Comparison of ENCODE assay signal across 23 mouse cellular contexts in genomic region chr3:88361612-88362313, GRCm38 (mm10). TPM values are rescaled to one million over a fixed set of nuclear protein-coding genes. Genes with fewer than 3 reads are reported as not detected.
DNase-seq lines count a peak whose midpoint lies in the region; ATAC-seq and TF ChIP-seq lines count a peak whose summit lies in the region.
"Had no signal": no experiment of that assay in that cellular context is flagged by ENCODE, and none has a peak within 500 bp of the region (broad histone marks: within the 10 kb centered on the region; RNA-seq: fewer than 3 reads in every experiment).

No protein-coding gene starts in this region.

- H3K27me3 ChIP-seq in forebrain, embryonic 11.5 days (ENCODE audit: control insufficient read depth, insufficient read depth, low read length), result peaks cover 14% of the 10 kb centered on the region
- H3K27me3 ChIP-seq in forebrain, embryonic 10.5 days (ENCODE audit: poor library complexity, severe bottlenecking), result peaks cover 32% of the 10 kb centered on the region
- peaks cover 15% of the 10 kb centered on the region for H3K27me3 ChIP-seq in neural tube, embryonic 11.5 days (ENCODE audit: control insufficient read depth, insufficient read depth, low read length)
- H3K27me3 ChIP-seq in neural tube, embryonic 15.5 days (replicated peaks), result peaks cover 18% of the 10 kb centered on the region
- H3K27me3 ChIP-seq in liver, embryonic 15.5 days, result peaks cover 28% of the 10 kb centered on the region

- TF ChIP-seq CTCF in layer of hippocampus, adult 2 months (conservative IDR thresholded peaks at IDR 0.05), result no peak

- H3K27ac ChIP-seq in forebrain, embryonic 11.5 days (ENCODE audit: low read depth, low read length), result no peak overlapping the region
- H3K27ac ChIP-seq in forebrain, embryonic 10.5 days, result no peak overlapping the region
- H3K27ac ChIP-seq in layer of hippocampus, adult 2 months, result peak overlapping the region; percentile 89
- H3K27ac ChIP-seq in neural tube, embryonic 11.5 days (ENCODE audit: low read depth, low read length), result no peak overlapping the region
- no peak overlapping the region for H3K27ac ChIP-seq in neural tube, embryonic 15.5 days (replicated peaks)
- peak overlapping the region; percentile 94 for H3K27ac ChIP-seq in liver, embryonic 15.5 days (replicated peaks)
- H3K27ac ChIP-seq: embryonic facial prominence, embryonic 15.5 days; heart, adult 2 months had no signal

- no peaks in the 10 kb centered on the region for H3K9me3 ChIP-seq in forebrain, embryonic 11.5 days (ENCODE audit: control insufficient read depth, low read length)
- H3K9me3 ChIP-seq in forebrain, embryonic 10.5 days, result no peaks in the 10 kb centered on the region
- H3K9me3 ChIP-seq in neural tube, embryonic 11.5 days (ENCODE audit: control insufficient read depth, low read length), result no peaks in the 10 kb centered on the region
- no peaks in the 10 kb centered on the region for H3K9me3 ChIP-seq in neural tube, embryonic 15.5 days (replicated peaks)
- no peaks in the 10 kb centered on the region for H3K9me3 ChIP-seq in liver, embryonic 15.5 days (replicated peaks)
- H3K9me3 ChIP-seq: embryonic facial prominence, embryonic 15.5 days; heart, embryonic 15.5 days had no signal

- H3K4me1 ChIP-seq in forebrain, embryonic 11.5 days (replicated peaks; ENCODE audit: control insufficient read depth, insufficient read depth, low read length), result no peaks in the 10 kb centered on the region; the same call in 1 of the 2 replicates
- H3K4me1 ChIP-seq in forebrain, embryonic 10.5 days, result peaks cover 39% of the 10 kb centered on the region
- no peaks in the 10 kb centered on the region for H3K4me1 ChIP-seq in neural tube, embryonic 11.5 days (ENCODE audit: control insufficient read depth, insufficient read depth, low read length)
- 0 out of 2 replicates have a peak, but pooled peaks cover 3% of the 10 kb centered on the region for H3K4me1 ChIP-seq in neural tube, embryonic 15.5 days
- H3K4me1 ChIP-seq in liver, embryonic 15.5 days (replicated peaks), result peaks cover 69% of the 10 kb centered on the region

- peak; percentile 41 for DNase-seq in forebrain, embryonic 11.5 days (ENCODE audit: low spot score)
- no peak for DNase-seq in forebrain, embryonic 10.5 days (ENCODE audit: extremely low spot score, low spot score)
- peak; percentile 37 to 49 for DNase-seq in layer of hippocampus, adult 2 months (ENCODE audit: low spot score in 2 of 2)
- no peak for DNase-seq in layer of hippocampus, adult 9-11 months
- DNase-seq in neural tube, embryonic 11.5 days (ENCODE audit: low spot score), result peak; percentile 6
- DNase-seq: adrenal gland, postnatal 25 days; B cell, adult 2 months; gastrocnemius, postnatal 14 days; heart, adult 2 months; kidney, adult 8-10 months; kidney, postnatal 14 days; midbrain, embryonic 14.5 days; thymus, adult 18-20 months had no signal

- no peak overlapping the region for H3K4me3 ChIP-seq in forebrain, embryonic 11.5 days (ENCODE audit: low read depth, low read length)
- H3K4me3 ChIP-seq in forebrain, embryonic 10.5 days, result no peak overlapping the region
- no peak overlapping the region for H3K4me3 ChIP-seq in layer of hippocampus, adult 2 months
- H3K4me3 ChIP-seq in neural tube, embryonic 11.5 days (ENCODE audit: low read depth, low read length), result no peak overlapping the region
- H3K4me3 ChIP-seq in neural tube, embryonic 15.5 days (replicated peaks), result no peak overlapping the region
- H3K4me3 ChIP-seq in liver, embryonic 15.5 days (replicated peaks), result no peak overlapping the region
- H3K4me3 ChIP-seq: embryonic facial prominence, embryonic 15.5 days; heart, adult 2 months; heart, embryonic 15.5 days had no signal

- peaks cover 17% of the 10 kb centered on the region for H3K36me3 ChIP-seq in forebrain, embryonic 11.5 days (ENCODE audit: control insufficient read depth, insufficient read depth, low read length)
- H3K36me3 ChIP-seq in forebrain, embryonic 10.5 days (replicated peaks), result peaks cover 64% of the 10 kb centered on the region
- H3K36me3 ChIP-seq in neural tube, embryonic 11.5 days (ENCODE audit: control insufficient read depth, insufficient read depth, low read length), result peaks cover 27% of the 10 kb centered on the region
- peaks cover 59% of the 10 kb centered on the region for H3K36me3 ChIP-seq in neural tube, embryonic 15.5 days
- peaks cover 59% of the 10 kb centered on the region for H3K36me3 ChIP-seq in liver, embryonic 15.5 days (replicated peaks)

- H3K9ac ChIP-seq in forebrain, embryonic 11.5 days (ENCODE audit: low read length), result no peak overlapping the region
- no peak overlapping the region for H3K9ac ChIP-seq in neural tube, embryonic 11.5 days (ENCODE audit: low read length)
- no peak overlapping the region for H3K9ac ChIP-seq in neural tube, embryonic 15.5 days (replicated peaks)
- H3K9ac ChIP-seq in liver, embryonic 15.5 days, result peak overlapping the region; percentile 11; the same call in 1 of the 2 replicates
- H3K9ac ChIP-seq: embryonic facial prominence, embryonic 15.5 days; heart, embryonic 15.5 days had no signal

- no peak for ATAC-seq in forebrain, embryonic 11.5 days (replicated peaks; ENCODE audit: low FRiP score)
- ATAC-seq in neural tube, embryonic 11.5 days (ENCODE audit: insufficient read depth, low FRiP score, low TSS enrichment), result no peak
- no peak for ATAC-seq in neural tube, embryonic 15.5 days (ENCODE audit: low FRiP score)
- no peak for ATAC-seq in liver, embryonic 15.5 days (ENCODE audit: insufficient read depth)
- no peak for ATAC-seq in megakaryocyte, adult 5-6 weeks (ENCODE audit: poor library complexity, severe bottlenecking)
- ATAC-seq: inflammation-experienced regulatory T-cells, adult 6 months; lung, postnatal 0 days had no signal

- 100% methylated on average over 2 of the region's 2 CpGs for WGBS in forebrain, embryonic 11.5 days
- WGBS in forebrain, embryonic 10.5 days, result 95% methylated on average over 2 of the region's 2 CpGs
- 86% methylated on average over 2 of the region's 2 CpGs for WGBS in neural tube, embryonic 11.5 days
- 94% methylated on average over 2 of the region's 2 CpGs for WGBS in neural tube, embryonic 15.5 days
- WGBS in liver, embryonic 15.5 days (ENCODE audit: insufficient replicate concordance), result 68% methylated on average over 2 of the region's 2 CpGs

- no peak overlapping the region for H3K4me2 ChIP-seq in forebrain, embryonic 11.5 days (ENCODE audit: low read depth, low read length, severe bottlenecking)
- H3K4me2 ChIP-seq in neural tube, embryonic 11.5 days (ENCODE audit: low read depth), result no peak overlapping the region
- H3K4me2 ChIP-seq in neural tube, embryonic 15.5 days, result no peak overlapping the region
- H3K4me2 ChIP-seq in liver, embryonic 15.5 days, result 0 out of 2 replicates have a peak overlapping the region, but pooled peaks have one; percentile 80
- H3K4me2 ChIP-seq: embryonic facial prominence, embryonic 15.5 days; heart, embryonic 15.5 days had no signal

RNA-seq across cellular contexts. Expression of gene Paqr6, which starts 2.6 kb away (rescaled TPM):
- polyA plus RNA-seq in forebrain, embryonic 11.5 days (2014; fragmentation: Nextera tagmentation; extraction: Ambion mirVana), result 1.1 and 1.2 TPM in 2 replicates
- polyA plus RNA-seq in forebrain, embryonic 10.5 days (2016; fragmentation: Nextera tagmentation; extraction: Ambion mirVana), result 1.1 and 1.2 TPM in 2 replicates
- 10 to 100 TPM; 14.8 to 16.5 TPM for total RNA-seq in layer of hippocampus, adult 2 months (2021)
- 1.1 and 1.2 TPM in 2 replicates for polyA plus RNA-seq in neural tube, embryonic 11.5 days (2014; fragmentation: Nextera tagmentation; extraction: Ambion mirVana)
- polyA plus RNA-seq in neural tube, embryonic 15.5 days (2015; fragmentation: Nextera tagmentation; extraction: Ambion mirVana), result 1.6 and 2.5 TPM in 2 replicates
- polyA plus RNA-seq in liver, embryonic 15.5 days (2015; fragmentation: Nextera tagmentation; extraction: Ambion mirVana), result 5.4 and 6.2 TPM in 2 replicates
- not detected in 2 replicates for total RNA-seq in megakaryocyte, adult 5-6 weeks (2015)
- total RNA-seq in megakaryocyte, adult 5-6 weeks (2017), result not detected in 2 replicates
- total RNA-seq: hematopoietic stem cell, adult 5-6 weeks had no signal
- polyA plus RNA-seq: inflammation-experienced regulatory T-cells, adult 6 months had no signal

RNA-seq across cellular contexts. Expression of gene Bglap3, which starts 10.8 kb away (rescaled TPM):
- not detected in 2 replicates for polyA plus RNA-seq in forebrain, embryonic 11.5 days (2014; fragmentation: Nextera tagmentation; extraction: Ambion mirVana)
- polyA plus RNA-seq in forebrain, embryonic 10.5 days (2016; fragmentation: Nextera tagmentation; extraction: Ambion mirVana), result 0.10 and 0.24 TPM in 2 replicates
- under 1 TPM in 1 of 2 experiments, not detected in 1; 0.36 TPM for total RNA-seq in layer of hippocampus, adult 2 months (2021)
- 0.31 TPM in 1 of 2 replicates, not detected in the other for polyA plus RNA-seq in neural tube, embryonic 11.5 days (2014; fragmentation: Nextera tagmentation; extraction: Ambion mirVana)
- 0.15 and 0.28 TPM in 2 replicates for polyA plus RNA-seq in neural tube, embryonic 15.5 days (2015; fragmentation: Nextera tagmentation; extraction: Ambion mirVana)
- polyA plus RNA-seq in liver, embryonic 15.5 days (2015; fragmentation: Nextera tagmentation; extraction: Ambion mirVana), result 0.28 and 0.71 TPM in 2 replicates
- total RNA-seq in megakaryocyte, adult 5-6 weeks (2015), result not detected in 2 replicates
- not detected in 2 replicates for total RNA-seq in megakaryocyte, adult 5-6 weeks (2017)
- total RNA-seq: gastrocnemius, postnatal 14 days; heart, adult 2 months; hematopoietic stem cell, adult 5-6 weeks had no signal
- polyA plus RNA-seq: heart, adult 2 months; heart, embryonic 15.5 days; inflammation-experienced regulatory T-cells, adult 6 months; midbrain, embryonic 14.5 days had no signal

RNA-seq across cellular contexts. Expression of gene Bglap2, which starts 16.7 kb away (rescaled TPM):
- polyA plus RNA-seq in forebrain, embryonic 11.5 days (2014; fragmentation: Nextera tagmentation; extraction: Ambion mirVana), result not detected in 2 replicates
- not detected in 2 replicates for polyA plus RNA-seq in forebrain, embryonic 10.5 days (2016; fragmentation: Nextera tagmentation; extraction: Ambion mirVana)
- total RNA-seq in layer of hippocampus, adult 2 months (2021), result not detected
- polyA plus RNA-seq in neural tube, embryonic 11.5 days (2014; fragmentation: Nextera tagmentation; extraction: Ambion mirVana), result not detected in 2 replicates
- polyA plus RNA-seq in neural tube, embryonic 15.5 days (2015; fragmentation: Nextera tagmentation; extraction: Ambion mirVana), result not detected in 2 replicates
- polyA plus RNA-seq in liver, embryonic 15.5 days (2015; fragmentation: Nextera tagmentation; extraction: Ambion mirVana), result 0.28 TPM in 1 of 2 replicates, not detected in the other
- 0.84 TPM in 1 of 2 replicates, not detected in the other for total RNA-seq in megakaryocyte, adult 5-6 weeks (2015)
- 0.66 TPM in 1 of 2 replicates, not detected in the other for total RNA-seq in megakaryocyte, adult 5-6 weeks (2017)
- total RNA-seq: gastrocnemius, postnatal 14 days; heart, adult 2 months; hematopoietic stem cell, adult 5-6 weeks; layer of hippocampus, postnatal 10 days had no signal
- polyA plus RNA-seq: heart, embryonic 15.5 days; inflammation-experienced regulatory T-cells, adult 6 months; lung, postnatal 0 days; midbrain, embryonic 14.5 days; small intestine, adult 2 months had no signal

RNA-seq across cellular contexts. Expression of gene Bglap, which starts 22.5 kb away (rescaled TPM):
- not detected in 2 replicates for polyA plus RNA-seq in forebrain, embryonic 11.5 days (2014; fragmentation: Nextera tagmentation; extraction: Ambion mirVana)
- polyA plus RNA-seq in forebrain, embryonic 10.5 days (2016; fragmentation: Nextera tagmentation; extraction: Ambion mirVana), result 0.84 TPM in 1 of 2 replicates, not detected in the other
- total RNA-seq in layer of hippocampus, adult 2 months (2021), result under 1 TPM in 1 of 2 experiments, not detected in 1; 0.96 TPM
- not detected in 2 replicates for polyA plus RNA-seq in neural tube, embryonic 11.5 days (2014; fragmentation: Nextera tagmentation; extraction: Ambion mirVana)
- polyA plus RNA-seq in neural tube, embryonic 15.5 days (2015; fragmentation: Nextera tagmentation; extraction: Ambion mirVana), result not detected in 2 replicates
- not detected in 2 replicates for polyA plus RNA-seq in liver, embryonic 15.5 days (2015; fragmentation: Nextera tagmentation; extraction: Ambion mirVana)
- 0.93 and 1.5 TPM in 2 replicates for total RNA-seq in megakaryocyte, adult 5-6 weeks (2015)
- 5.0 and 6.3 TPM in 2 replicates for total RNA-seq in megakaryocyte, adult 5-6 weeks (2017)
- total RNA-seq: adrenal gland, postnatal 25 days; gastrocnemius, postnatal 14 days; heart, adult 2 months; hematopoietic stem cell, adult 5-6 weeks had no signal
- polyA plus RNA-seq: heart, adult 2 months; heart, embryonic 15.5 days; inflammation-experienced regulatory T-cells, adult 6 months; lung, postnatal 0 days; midbrain, embryonic 14.5 days; small intestine, adult 2 months had no signal

RNA-seq across cellular contexts. Expression of gene Smg5, which starts 25.7 kb away (rescaled TPM):
- 70.6 and 75.4 TPM in 2 replicates for polyA plus RNA-seq in forebrain, embryonic 11.5 days (2014; fragmentation: Nextera tagmentation; extraction: Ambion mirVana)
- 81.7 and 85.6 TPM in 2 replicates for polyA plus RNA-seq in forebrain, embryonic 10.5 days (2016; fragmentation: Nextera tagmentation; extraction: Ambion mirVana)
- total RNA-seq in layer of hippocampus, adult 2 months (2021), result 10 to 100 TPM; 72.7 to 82.2 TPM
- polyA plus RNA-seq in neural tube, embryonic 11.5 days (2014; fragmentation: Nextera tagmentation; extraction: Ambion mirVana), result 48.8 and 57.2 TPM in 2 replicates
- polyA plus RNA-seq in neural tube, embryonic 15.5 days (2015; fragmentation: Nextera tagmentation; extraction: Ambion mirVana), result 57.7 and 60.8 TPM in 2 replicates
- 31.8 and 38.3 TPM in 2 replicates for polyA plus RNA-seq in liver, embryonic 15.5 days (2015; fragmentation: Nextera tagmentation; extraction: Ambion mirVana)
- total RNA-seq in megakaryocyte, adult 5-6 weeks (2015), result 20.6 and 21.1 TPM in 2 replicates
- 34.5 and 48.0 TPM in 2 replicates for total RNA-seq in megakaryocyte, adult 5-6 weeks (2017)

Comparison
In these comparisons a context has a peak if more than half of its experiments do, and no peak if none do; other contexts are left out.
1. DNase-seq: peak in forebrain, embryonic 11.5 days (single experiment), layer of hippocampus, adult 2 months (2 of 2) and neural tube, embryonic 11.5 days (single experiment); none in forebrain, embryonic 10.5 days (single experiment) and layer of hippocampus, adult 9-11 months (single experiment).
2. H3K27ac ChIP-seq: peak in layer of hippocampus, adult 2 months (single experiment) and liver, embryonic 15.5 days (single experiment); none in forebrain, embryonic 11.5 days (single experiment), forebrain, embryonic 10.5 days (single experiment), neural tube, embryonic 11.5 days (single experiment) and neural tube, embryonic 15.5 days (single experiment).